Mouse (Mus musculus) midbrain, embryonic 13.5 days (tissue): ENCODE data around the gene Plin4. TPM values are rescaled to one million over a fixed set of nuclear protein-coding genes. Genes with fewer than 3 reads are reported as not detected.

Experiments
- ATAC-seq: fragments of 200-750 bp; cut with Nextera tagmentation; 2 replicates; pipeline ENCODE4 v1.8.0; 2017; ENCODE audit warnings: mild to moderate bottlenecking, moderate TSS enrichment, moderate library complexity
- H3K27ac ChIP-seq: fragments of 300-500 bp; sonication (generic); 2 replicates; pipeline ENCODE4 v1.5.1; 2015; ENCODE audit warnings: inconsistent platforms, mild to moderate bottlenecking, moderate library complexity
- H3K27me3 ChIP-seq: fragments of 300-500 bp; sonication (generic); 2 replicates; pipeline ENCODE4 v1.6.1; 2015; ENCODE audit warnings: mild to moderate bottlenecking, inconsistent platforms
- H3K36me3 ChIP-seq: fragments of 300-500 bp; sonication (generic); 2 replicates; pipeline ENCODE4 v1.6.1; 2015; ENCODE audit warnings: mild to moderate bottlenecking, inconsistent platforms
- H3K4me1 ChIP-seq: fragments of 300-500 bp; sonication (generic); replicated peaks from 2 replicates; pipeline ENCODE4 v1.6.1; 2015; ENCODE audit warnings: inconsistent platforms
- H3K4me2 ChIP-seq: fragments of 300-500 bp; sonication (generic); replicated peaks from 2 replicates; pipeline ENCODE4 v1.6.1; 2015; ENCODE audit warnings: moderate library complexity, mild to moderate bottlenecking, inconsistent platforms
- H3K4me3 ChIP-seq: fragments of 300-500 bp; sonication (generic); replicated peaks from 2 replicates; pipeline ENCODE4 v1.5.1; 2015; ENCODE audit warnings: mild to moderate bottlenecking, inconsistent platforms
- H3K9ac ChIP-seq: fragments of 300-500 bp; sonication (generic); replicated peaks from 2 replicates; pipeline ENCODE4 v1.6.1; 2015; ENCODE audit warnings: mild to moderate bottlenecking, inconsistent platforms
- H3K9me3 ChIP-seq: fragments of 300-500 bp; sonication (generic); 2 replicates; pipeline ENCODE4 v1.6.1; 2016; ENCODE audit warnings: mild to moderate bottlenecking, inconsistent platforms
- WGBS: fragments of 180-500 bp; shearing (Covaris S2); methylation state at CpG from one replicate; pipeline ENCODE4 v1.1.7; 2015; 5-methylcytosine and 5-hydroxymethylcytosine counted together
- polyA plus RNA-seq: library from polyadenylated mRNA; unstranded; fragments of >200 nt; fragmentation: Nextera tagmentation; extraction: Ambion mirVana; gene quantifications from 2 replicates; pipeline ENCODE4 v1.2.1, GENCODE M21; 2015

Plin4 gene
- polyA plus RNA-seq, 1 experiment from 2014 or later, result 0.11 TPM

- ATAC-seq, result peak; percentile 32
- Histone ChIP-seq H3K27me3 (peaks cover 65% of the 10 kb centered on the region), H3K27ac (no peak overlapping the region), H3K4me3 (peak overlapping the region; percentile 29), H3K9ac (0 out of 2 replicates have a peak overlapping the region, but pooled peaks have one; percentile 41), H3K9me3 (peaks cover 16% of the 10 kb centered on the region), H3K4me1 (peaks cover 18% of the 10 kb centered on the region), H3K4me2 (peak overlapping the region; percentile 48), H3K36me3 (peaks cover 69% of the 10 kb centered on the region)
- WGBS, result 13% methylated on average over 52 of the region's 59 CpGs
Measured at GRCm38 (mm10) chr17:56124377-56125275, 15.0 kb upstream of the Plin4 start.

GRCm38 (mm10) chr17:56123681-56124340 lies 14.2 kb upstream of the Plin4 start:
- Histone ChIP-seq H3K36me3 (peaks cover 61% of the 10 kb centered on the region), H3K4me3 (peak overlapping the region; percentile 29; the same call in 1 of the 2 replicates), H3K4me1 (peaks cover 18% of the 10 kb centered on the region), H3K9me3 (peaks cover 16% of the 10 kb centered on the region), H3K27me3 (peaks cover 73% of the 10 kb centered on the region), H3K27ac (no peak overlapping the region), H3K4me2 (peak overlapping the region; percentile 48), H3K9ac (0 out of 2 replicates have a peak overlapping the region, but pooled peaks have one; percentile 41)
- ATAC-seq, result 0 out of 2 replicates have a peak, but pooled peaks have one; percentile 10
- 45% methylated on average over 59 of the region's 59 CpGs for WGBS

DNA sequence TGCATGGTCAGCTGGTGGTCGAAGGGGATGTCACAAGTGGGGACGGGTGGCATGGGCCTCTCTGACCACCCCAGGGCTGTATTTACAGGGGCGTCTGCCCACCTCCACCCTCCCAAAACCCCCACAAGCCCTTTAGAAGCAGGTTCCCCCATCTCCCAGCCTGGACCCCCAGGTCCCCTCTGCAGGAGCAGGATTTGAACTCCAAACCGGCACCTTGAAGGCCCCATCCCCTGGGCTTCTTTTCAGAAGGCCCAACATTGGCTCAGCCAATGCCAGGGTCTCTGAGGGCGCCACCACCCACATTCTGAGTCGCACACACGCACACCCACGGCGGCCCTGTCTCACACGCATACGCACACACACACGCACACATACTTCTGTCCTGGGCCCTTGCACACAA lies 13.6 kb upstream of the Plin4 start:
- ATAC-seq, result no peak; the same call in 1 of the 2 replicates
- H3K27me3 ChIP-seq, result peaks cover 80% of the 10 kb centered on the region
- peaks cover 55% of the 10 kb centered on the region for H3K36me3 ChIP-seq
- H3K27ac ChIP-seq, result no peak overlapping the region
- no peak overlapping the region for H3K4me3 ChIP-seq
- H3K9ac ChIP-seq, result no peak overlapping the region
- H3K4me1 ChIP-seq, result peaks cover 18% of the 10 kb centered on the region
- no peak overlapping the region for H3K4me2 ChIP-seq
- WGBS, result 87% methylated on average over 12 of the region's 12 CpGs
- H3K9me3 ChIP-seq, result peaks cover 16% of the 10 kb centered on the region

DNA sequence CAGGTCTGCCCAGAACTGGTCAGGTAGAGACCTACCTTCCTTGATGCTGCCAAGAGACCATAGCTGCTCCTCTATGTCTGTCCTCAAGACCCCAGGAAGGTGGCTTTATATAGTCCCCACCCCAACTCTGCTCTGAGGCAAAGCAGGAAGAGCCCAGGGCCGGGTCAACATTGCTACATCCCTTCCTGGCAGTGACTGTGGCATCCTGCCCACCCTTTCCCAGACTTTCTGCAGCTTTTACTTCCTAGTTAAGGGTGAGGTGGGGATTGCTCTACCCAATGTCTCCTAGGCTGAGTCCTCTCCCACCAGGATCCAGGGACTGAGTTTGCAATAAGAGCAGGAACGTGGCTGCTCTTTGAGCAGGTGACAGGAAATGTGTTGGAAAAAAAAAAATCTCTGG lies 12.2 kb upstream of the Plin4 start, which contains the start of gene Lrg1:
Lrg1 (minus strand) TSS at position 176 of the 400 bp plus-strand sequence.
- H3K9me3 ChIP-seq, result peaks cover 16% of the 10 kb centered on the region
- H3K27me3 ChIP-seq, result peaks cover 90% of the 10 kb centered on the region
- H3K9ac ChIP-seq, result no peak within 1 kb of the TSS
- H3K27ac ChIP-seq, result no peak within 1 kb of the TSS
- H3K4me1 ChIP-seq, result peaks cover 26% of the 10 kb centered on the region
- no peak for ATAC-seq
- no peak within 1 kb of the TSS for H3K4me2 ChIP-seq
- H3K4me3 ChIP-seq, result no peak within 1 kb of the TSS
- H3K36me3 ChIP-seq, result peaks cover 41% of the 10 kb centered on the region
- 73% methylated on average over 2 of the region's 2 CpGs for WGBS

DNA sequence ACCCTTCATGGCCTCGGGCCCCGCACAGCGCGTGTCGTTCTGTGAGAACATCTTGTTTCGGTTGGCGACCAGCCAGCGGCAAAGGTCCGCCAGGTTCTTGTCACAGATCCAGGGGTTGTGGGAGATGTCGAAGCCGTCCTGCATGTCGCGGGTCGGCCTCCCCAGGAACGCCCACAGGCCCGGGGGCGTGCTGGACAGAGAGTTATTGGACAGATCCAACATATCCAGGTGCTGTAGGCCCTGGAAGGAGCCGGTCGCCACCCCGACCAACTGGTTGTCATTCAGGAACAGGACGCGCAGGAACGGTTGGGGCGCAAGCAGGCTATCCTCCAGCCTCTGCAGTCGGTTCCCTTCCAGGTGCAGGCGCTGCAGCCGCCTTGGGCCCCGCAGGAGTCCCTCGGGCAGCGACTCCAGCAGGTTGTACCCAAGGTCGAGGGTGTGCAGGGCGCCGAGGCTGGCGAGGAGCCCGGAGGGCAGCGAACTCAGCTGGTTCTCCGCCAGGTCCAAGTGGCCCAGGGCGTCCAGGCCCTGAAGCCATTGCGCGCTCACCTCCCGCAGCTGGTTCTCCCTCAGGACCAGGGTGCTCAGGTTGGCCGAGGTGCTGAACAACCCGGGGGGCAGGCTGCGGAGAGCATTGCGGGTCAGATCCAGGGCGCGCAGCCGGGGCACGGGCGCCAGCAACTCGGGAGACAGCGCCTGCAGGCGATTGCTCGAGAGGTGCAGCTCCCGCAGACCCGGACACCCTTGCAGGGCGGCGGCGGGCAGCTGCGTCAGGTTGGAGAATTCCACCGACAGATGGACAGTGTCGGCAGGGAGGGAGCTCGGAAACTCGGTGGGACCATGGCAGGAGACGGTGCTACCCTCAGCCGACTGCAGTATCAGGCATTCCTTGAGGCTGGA lies 10.6 kb upstream of the Plin4 start:
- ATAC-seq, result no peak
- Histone ChIP-seq H3K4me1 (peaks cover 26% of the 10 kb centered on the region), H3K27ac (no peak overlapping the region), H3K4me3 (no peak overlapping the region), H3K9me3 (peaks cover 16% of the 10 kb centered on the region), H3K9ac (no peak overlapping the region), H3K4me2 (no peak overlapping the region), H3K27me3 (peaks cover 88% of the 10 kb centered on the region), H3K36me3 (peaks cover 28% of the 10 kb centered on the region)
- 10% methylated on average over 66 of the region's 66 CpGs for WGBS

DNA sequence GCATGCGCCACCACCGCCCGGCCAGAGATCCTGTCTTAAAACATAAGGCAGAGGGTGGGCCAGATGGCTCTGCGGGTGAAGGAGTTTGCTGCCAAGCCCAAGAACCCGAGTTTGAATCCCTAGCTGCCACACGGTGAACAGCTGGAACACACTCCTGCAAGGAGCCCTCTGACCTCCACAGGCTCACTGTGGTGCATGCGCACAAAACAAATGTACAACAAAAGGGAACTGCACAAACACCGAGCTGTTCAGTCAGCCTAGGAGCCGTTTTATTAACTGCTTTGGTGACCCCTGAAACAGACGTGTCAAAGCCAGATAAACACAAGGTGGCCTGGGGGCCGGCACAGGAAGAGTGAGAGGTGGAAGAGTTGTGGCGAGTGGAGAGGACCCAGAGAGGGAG lies 9.8 kb upstream of the Plin4 start:
- Histone ChIP-seq H3K4me2 (no peak overlapping the region), H3K9ac (no peak overlapping the region), H3K27ac (no peak overlapping the region), H3K4me3 (no peak overlapping the region), H3K9me3 (peaks cover 16% of the 10 kb centered on the region), H3K36me3 (peaks cover 23% of the 10 kb centered on the region), H3K27me3 (peaks cover 82% of the 10 kb centered on the region), H3K4me1 (peaks cover 22% of the 10 kb centered on the region)
- ATAC-seq, result no peak
- WGBS, result 51% methylated on average over 12 of the region's 12 CpGs

- under 1% methylated on average over 27 of the region's 27 CpGs for WGBS
- Histone ChIP-seq H3K9me3 (peaks cover 4% of the 10 kb centered on the region), H3K27ac (no peak within 1 kb of the TSS), H3K27me3 (peaks cover 61% of the 10 kb centered on the region), H3K36me3 (peaks cover 2% of the 10 kb centered on the region; the same call in 1 of the 2 replicates), H3K9ac (peak within 1 kb of the TSS; percentile 49; the same call in 1 of the 2 replicates), H3K4me3 (peak within 1 kb of the TSS; percentile 26), H3K4me1 (peaks cover 16% of the 10 kb centered on the region), H3K4me2 (peak within 1 kb of the TSS; percentile 51)
- ATAC-seq, result peak; percentile 40
Measured at GRCm38 (mm10) chr17:56117251-56117710, 7.7 kb upstream of the Plin4 start, which contains the start of gene Plin5. Gene Plin5 (minus strand): TSS chr17:56117596.

- Histone ChIP-seq H3K9ac (no peak overlapping the region), H3K27ac (no peak overlapping the region), H3K4me2 (no peak overlapping the region), H3K4me1 (peaks cover 16% of the 10 kb centered on the region), H3K9me3 (no peaks in the 10 kb centered on the region), H3K4me3 (no peak overlapping the region), H3K36me3 (no peaks in the 10 kb centered on the region), H3K27me3 (peaks cover 50% of the 10 kb centered on the region)
- ATAC-seq, result no peak
- 74% methylated on average over 10 of the region's 10 CpGs for WGBS
Measured at GRCm38 (mm10) chr17:56116193-56116592, 6.6 kb upstream of the Plin4 start.

DNA sequence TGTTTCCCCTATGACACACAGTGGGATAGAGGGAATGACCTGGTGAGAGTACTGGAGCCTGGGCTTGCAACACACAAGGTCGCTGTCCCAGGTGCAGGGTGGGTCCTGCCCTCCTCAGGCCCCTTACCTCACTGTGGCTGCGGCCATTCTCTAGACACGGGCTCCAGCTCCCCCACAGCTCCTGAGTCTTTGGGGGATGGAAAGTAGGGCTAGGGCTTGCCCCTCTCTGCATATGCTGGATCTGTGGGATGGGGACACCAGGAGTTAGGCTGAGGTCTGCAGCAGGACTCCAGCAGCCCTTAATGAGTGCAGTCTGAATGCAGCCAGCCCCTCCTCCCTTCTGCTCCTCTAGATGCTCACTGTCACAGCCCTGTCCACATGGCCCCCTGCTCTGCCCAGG lies 3.1 kb upstream of the Plin4 start:
- no peaks in the 10 kb centered on the region for H3K9me3 ChIP-seq
- peaks cover 7% of the 10 kb centered on the region for H3K4me1 ChIP-seq
- 81% methylated on average over 3 of the region's 3 CpGs for WGBS
- H3K27ac ChIP-seq, result no peak overlapping the region
- ATAC-seq, result no peak
- no peak overlapping the region for H3K4me3 ChIP-seq
- 0 out of 2 replicates have a peak, but pooled peaks cover 1% of the 10 kb centered on the region for H3K36me3 ChIP-seq
- peaks cover 17% of the 10 kb centered on the region for H3K27me3 ChIP-seq
- no peak overlapping the region for H3K9ac ChIP-seq
- no peak overlapping the region for H3K4me2 ChIP-seq

DNA sequence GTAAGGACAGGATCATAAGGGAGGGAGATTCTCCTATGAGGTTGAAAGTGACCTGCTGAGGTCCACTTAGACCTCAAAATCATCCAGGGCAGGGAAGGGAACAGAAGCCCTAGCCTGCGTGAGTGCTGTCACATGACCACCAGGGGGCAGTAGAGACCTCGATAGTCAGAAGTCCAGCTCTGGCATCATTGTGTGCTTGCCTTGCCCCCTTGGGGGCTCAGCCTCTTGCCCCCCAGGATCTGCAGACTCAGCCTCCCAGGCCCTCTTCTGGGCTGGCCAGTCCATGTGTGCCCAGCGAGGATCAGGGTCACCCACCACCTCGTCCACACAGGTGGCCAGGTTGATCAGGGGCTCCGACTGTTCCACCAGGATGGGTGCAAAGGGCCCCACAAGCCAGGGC lies 2.3 kb upstream of the Plin4 start:
- H3K9ac ChIP-seq, result no peak overlapping the region
- H3K4me3 ChIP-seq, result no peak overlapping the region
- no peaks in the 10 kb centered on the region for H3K9me3 ChIP-seq
- H3K36me3 ChIP-seq, result 0 out of 2 replicates have a peak, but pooled peaks cover 4% of the 10 kb centered on the region
- peaks cover 10% of the 10 kb centered on the region for H3K27me3 ChIP-seq
- H3K4me1 ChIP-seq, result peaks cover under 1% of the 10 kb centered on the region; the same call in 1 of the 2 replicates
- WGBS, result 45% methylated on average over 5 of the region's 5 CpGs
- H3K4me2 ChIP-seq, result no peak overlapping the region
- no peak overlapping the region for H3K27ac ChIP-seq
- ATAC-seq, result peak; percentile 41

DNA sequence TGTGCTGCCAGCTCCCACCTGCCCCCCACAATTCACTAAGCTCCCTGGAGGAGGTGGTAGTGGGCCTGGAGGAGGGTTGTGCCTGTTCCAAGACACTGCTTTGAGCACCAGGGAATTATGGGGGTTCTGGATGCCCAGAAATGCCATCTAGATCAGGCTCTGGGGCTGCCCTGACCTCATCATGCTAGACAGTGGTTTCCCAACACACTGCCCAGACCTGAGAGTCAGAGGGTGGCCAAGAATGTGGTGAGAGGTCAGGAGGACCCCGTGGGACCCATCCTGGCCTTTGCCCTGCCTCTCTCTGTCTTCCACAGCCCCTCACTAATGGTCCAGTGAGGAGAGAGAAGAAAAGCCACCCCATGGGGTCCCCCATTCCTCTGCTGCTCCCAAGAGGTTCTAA lies 1.4 kb upstream of the Plin4 start:
- 64% methylated on average over 1 of the region's 1 CpGs for WGBS
- H3K4me1 ChIP-seq, result no peaks in the 10 kb centered on the region
- H3K9me3 ChIP-seq, result no peaks in the 10 kb centered on the region
- H3K27me3 ChIP-seq, result peaks cover 2% of the 10 kb centered on the region; the same call in 1 of the 2 replicates
- H3K36me3 ChIP-seq, result 0 out of 2 replicates have a peak, but pooled peaks cover 4% of the 10 kb centered on the region
- no peak overlapping the region; the same call in 1 of the 2 replicates for H3K9ac ChIP-seq
- ATAC-seq, result no peak
- no peak overlapping the region for H3K4me2 ChIP-seq
- no peak overlapping the region for H3K4me3 ChIP-seq
- H3K27ac ChIP-seq, result no peak overlapping the region
